Mouse (Mus musculus): ENCODE results near the gene Zfand4.

DNA sequence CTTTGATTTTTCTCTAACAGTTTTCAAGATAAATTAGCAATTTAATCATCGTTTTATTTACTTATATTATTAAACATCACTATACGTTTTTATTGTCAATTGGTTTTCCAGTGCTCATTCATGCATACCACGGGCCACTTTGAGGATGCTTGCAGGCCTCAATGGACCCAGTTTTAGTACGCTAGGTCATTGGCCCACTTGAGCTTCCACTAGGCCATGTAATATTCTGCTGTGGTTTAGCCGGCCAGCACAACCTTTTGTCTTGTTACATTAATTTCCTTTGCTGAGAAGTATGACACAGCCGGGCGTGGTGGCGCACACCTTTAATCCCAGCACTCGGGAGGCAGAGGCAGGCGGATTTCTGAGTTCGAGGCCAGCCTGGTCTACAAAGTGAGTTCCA is 814 bp downstream of the Zfand4 start:
- TF ChIP-seq CTCF (IDR thresholded peaks at IDR 0.05; ENCODE audit: control insufficient read depth, insufficient read depth, insufficient read length) (no peak), USF1 (IDR thresholded peaks at IDR 0.05; ENCODE audit: low read depth) (no peak), MYOG (IDR thresholded peaks at IDR 0.05; ENCODE audit: control insufficient read depth, extremely low read depth, insufficient read length) (no peak)
